Mouse (Mus musculus) limb, embryonic 14.5 days (tissue): ENCODE measurements around the gene Dnase1. TPM values are rescaled to one million over a fixed set of nuclear protein-coding genes. Genes with fewer than 3 reads are reported as not detected.

Experiments used
- ATAC-seq: fragments of 200-750 bp; cut with Nextera tagmentation; 2 replicates; pipeline ENCODE4 v1.8.0; 2017; ENCODE audit warnings: low read depth, moderate number of reproducible peaks, moderate TSS enrichment; ENCODE audit not compliant: low FRiP score
- DNase-seq: peaks from one replicate; pipeline ENCODE4 v3.0.0-alpha.2; 2015; ENCODE audit warnings: low spot score
- H3K27ac ChIP-seq: fragments of 300-500 bp; sonication (generic); replicated peaks from 2 replicates; pipeline ENCODE4 v1.5.1; 2014; ENCODE audit warnings: low read depth, mild to moderate bottlenecking, low read length, moderate library complexity, mixed read lengths
- H3K27me3 ChIP-seq: fragments of 300-500 bp; sonication (generic); 2 replicates; pipeline ENCODE4 v1.6.1; 2014; ENCODE audit warnings: low read length, mixed read lengths; ENCODE audit not compliant: control insufficient read depth, insufficient read depth
- H3K36me3 ChIP-seq: fragments of 300-500 bp; sonication (generic); 2 replicates; pipeline ENCODE4 v1.6.1; 2014; ENCODE audit warnings: mild to moderate bottlenecking, low read length, moderate library complexity, mixed read lengths; ENCODE audit not compliant: control insufficient read depth, insufficient read depth
- H3K4me1 ChIP-seq: fragments of 300-500 bp; sonication (generic); 2 replicates; pipeline ENCODE4 v1.6.1; 2014; ENCODE audit warnings: antibody characterized with exemption, low read length, mixed read lengths; ENCODE audit not compliant: control insufficient read depth, insufficient read depth
- H3K4me2 ChIP-seq: fragments of 300-500 bp; sonication (generic); replicated peaks from 2 replicates; pipeline ENCODE4 v1.6.1; 2014; ENCODE audit warnings: low read depth, mild to moderate bottlenecking, low read length, moderate library complexity; ENCODE audit not compliant: severe bottlenecking
- H3K4me3 ChIP-seq: fragments of 300-500 bp; sonication (generic); replicated peaks from 2 replicates; pipeline ENCODE4 v1.5.1; 2014; ENCODE audit warnings: low read length
- H3K9ac ChIP-seq: fragments of 300-500 bp; sonication (generic); 2 replicates; pipeline ENCODE4 v1.6.1; 2014; ENCODE audit warnings: mild to moderate bottlenecking, low read depth, low read length, moderate library complexity; ENCODE audit not compliant: severe bottlenecking
- H3K9me3 ChIP-seq: fragments of 300-500 bp; sonication (generic); 2 replicates; pipeline ENCODE4 v1.6.1; 2016; ENCODE audit warnings: low read length; ENCODE audit not compliant: control insufficient read depth
- POLR2A ChIP-seq: fragments of 200-500 bp; IDR thresholded peaks from 2 replicates; pipeline ENCODE4 v1.8.0; 2012; ENCODE audit warnings: inconsistent platforms, mild to moderate bottlenecking, moderate library complexity, borderline replicate concordance; ENCODE audit not compliant: insufficient read depth, insufficient read length; ENCODE audit errors: extremely low read depth
- WGBS: fragments of 180-500 bp; shearing (Covaris S2); extraction: QIAGEN DNeasy Blood & Tissue Kit; methylation state at CpG from one replicate; pipeline ENCODE4 v1.1.7; 2014; 5-methylcytosine and 5-hydroxymethylcytosine counted together
- polyA plus RNA-seq, 2 experiments: library from polyadenylated mRNA; depleted of rRNA in 1 of 2; stranded (reverse) in 1 of 2; unstranded in 1 of 2; fragments of >200 nt; fragmentation: Nextera tagmentation in 1 of 2; extraction: Ambion mirVana in 1 of 2; gene quantifications; 2 replicates each; pipeline versions ENCODE4 v1.2.1 to v1.2.3; 2012 to 2014

Dnase1 gene
- polyA plus RNA-seq, 2 experiments = 0.01 to 6.2 TPM

- Histone ChIP-seq H3K4me1 (no peaks in the 10 kb centered on the region), H3K9me3 (no peaks in the 10 kb centered on the region), H3K4me2 (no peak overlapping the region), H3K4me3 (no peak overlapping the region), H3K36me3 (no peaks in the 10 kb centered on the region), H3K27me3 (no peaks in the 10 kb centered on the region), H3K9ac (no peak overlapping the region), H3K27ac (no peak overlapping the region)
- no peak for TF ChIP-seq POLR2A
- DNase-seq (no peak), ATAC-seq (no peak)
- WGBS = 78% methylated on average over 1 of the region's 1 CpGs
Measured at GRCm38 (mm10) chr16:4021241-4021640, 15.5 kb upstream of the Dnase1 start.

DNA sequence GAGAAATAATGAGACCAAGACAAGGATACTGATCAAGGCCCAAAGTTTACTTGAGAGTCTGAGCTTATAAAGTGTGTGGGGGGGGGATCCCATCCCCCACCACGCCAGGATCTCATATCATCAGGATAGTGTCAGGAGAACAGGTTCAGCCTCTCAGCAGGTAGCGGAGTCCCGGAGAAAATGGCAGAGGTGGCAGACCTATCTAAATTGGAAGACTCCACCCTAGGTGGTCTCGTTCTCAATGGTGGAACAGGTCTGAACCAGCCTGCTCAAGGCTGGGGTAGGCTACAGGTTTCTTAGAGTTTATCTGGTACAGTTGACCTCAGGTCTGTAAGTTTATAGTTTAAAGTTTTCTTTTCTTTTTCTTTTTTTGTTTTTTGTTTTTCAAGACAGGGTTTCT, 14.0 kb upstream of the Dnase1 start:
- ATAC-seq (no peak), DNase-seq (no peak)
- 65% methylated on average over 4 of the region's 4 CpGs for WGBS
- Histone ChIP-seq H3K4me3 (no peak overlapping the region), H3K9ac (no peak overlapping the region), H3K36me3 (no peaks in the 10 kb centered on the region), H3K27me3 (no peaks in the 10 kb centered on the region), H3K9me3 (no peaks in the 10 kb centered on the region), H3K4me1 (no peaks in the 10 kb centered on the region), H3K4me2 (no peak overlapping the region), H3K27ac (no peak overlapping the region)
- TF ChIP-seq POLR2A = no peak

GRCm38 (mm10) chr16:4026672-4027071, 10.1 kb upstream of the Dnase1 start:
- no peak for TF ChIP-seq POLR2A
- Histone ChIP-seq H3K9me3 (no peaks in the 10 kb centered on the region), H3K4me2 (no peak overlapping the region), H3K9ac (no peak overlapping the region), H3K27ac (no peak overlapping the region), H3K36me3 (no peaks in the 10 kb centered on the region), H3K4me1 (no peaks in the 10 kb centered on the region), H3K27me3 (no peaks in the 10 kb centered on the region), H3K4me3 (no peak overlapping the region)
- WGBS = 67% methylated on average over 1 of the region's 1 CpGs
- ATAC-seq (no peak), DNase-seq (no peak)

DNA sequence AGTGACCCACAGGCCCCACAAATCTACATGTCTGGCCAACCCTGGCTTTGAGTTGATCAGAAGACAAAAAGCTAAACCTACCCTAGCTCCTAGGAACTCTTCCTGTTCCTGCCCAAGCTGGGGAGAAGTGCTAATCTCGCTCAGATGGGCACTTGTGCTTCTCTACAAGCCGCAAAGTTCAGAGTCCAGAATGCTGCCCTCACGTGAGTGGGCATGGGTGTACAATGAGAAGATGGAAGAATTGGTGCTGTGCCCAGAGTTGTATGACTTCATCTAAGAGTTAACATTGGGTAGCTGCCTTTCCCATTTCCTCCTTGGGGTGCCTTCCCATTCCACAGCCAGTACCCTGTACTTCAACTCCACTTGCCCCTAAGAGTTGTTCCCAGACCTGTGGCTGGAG, 9.5 kb upstream of the Dnase1 start:
- TF ChIP-seq POLR2A = no peak
- no peaks in the 10 kb centered on the region for H3K4me1 ChIP-seq
- no peak overlapping the region for H3K27ac ChIP-seq
- H3K27me3 ChIP-seq = no peaks in the 10 kb centered on the region
- DNase-seq (no peak), ATAC-seq (no peak)
- H3K36me3 ChIP-seq = no peaks in the 10 kb centered on the region
- H3K4me2 ChIP-seq = no peak overlapping the region
- 80% methylated on average over 3 of the region's 3 CpGs for WGBS
- no peaks in the 10 kb centered on the region for H3K9me3 ChIP-seq
- no peak overlapping the region for H3K9ac ChIP-seq
- no peak overlapping the region for H3K4me3 ChIP-seq

DNA sequence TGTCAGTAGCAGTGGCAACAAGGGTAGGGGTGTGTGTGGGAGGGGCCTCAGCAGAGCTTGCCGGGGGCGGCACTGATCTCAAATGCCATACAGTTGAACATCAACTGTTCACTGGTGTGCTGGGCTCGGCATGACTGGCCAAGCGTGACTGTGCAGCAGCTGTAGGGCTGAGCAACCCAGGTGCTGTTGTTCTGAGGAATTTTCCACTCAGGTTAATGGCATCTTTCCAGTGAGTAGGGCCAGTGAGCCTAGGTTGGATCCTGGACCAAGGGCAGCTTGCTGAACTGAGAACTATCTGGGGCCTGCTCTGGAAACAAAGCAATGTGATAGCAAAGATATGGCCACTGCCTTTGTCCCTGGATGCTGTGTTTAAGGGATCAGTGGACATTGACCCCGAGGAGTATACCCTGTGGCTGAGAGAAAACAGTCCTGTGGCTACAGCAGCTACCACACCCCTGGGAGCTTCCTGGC, 7.3 kb upstream of the Dnase1 start:
- no peak for TF ChIP-seq POLR2A
- Histone ChIP-seq H3K4me2 (no peak overlapping the region), H3K27me3 (no peaks in the 10 kb centered on the region), H3K36me3 (no peaks in the 10 kb centered on the region), H3K9ac (no peak overlapping the region), H3K4me3 (no peak overlapping the region), H3K4me1 (no peaks in the 10 kb centered on the region), H3K9me3 (no peaks in the 10 kb centered on the region), H3K27ac (no peak overlapping the region)
- WGBS = 75% methylated on average over 5 of the region's 5 CpGs
- ATAC-seq (no peak), DNase-seq (no peak)

DNA sequence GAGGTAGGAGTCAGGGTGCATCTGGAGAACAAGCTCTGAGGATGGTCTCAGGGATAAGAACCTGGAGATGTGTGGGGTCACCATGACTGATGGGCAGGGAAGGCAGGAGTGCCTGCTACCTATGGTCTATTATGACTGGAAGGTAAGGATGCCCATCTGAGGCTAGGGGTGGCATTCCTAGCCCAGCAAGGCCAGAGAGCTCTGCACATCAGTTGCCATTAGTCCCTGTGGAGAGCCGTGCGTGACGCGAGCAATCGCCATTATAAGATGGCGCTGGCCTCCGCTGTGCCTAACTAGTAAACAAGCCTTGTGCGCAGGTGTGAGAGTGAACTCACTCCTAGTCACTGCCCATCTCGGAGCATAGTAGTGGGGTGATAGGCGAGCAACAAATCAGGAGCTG, 6.2 kb upstream of the Dnase1 start:
- H3K27ac ChIP-seq = no peak overlapping the region
- H3K9me3 ChIP-seq = no peaks in the 10 kb centered on the region
- no peaks in the 10 kb centered on the region for H3K4me1 ChIP-seq
- TF ChIP-seq POLR2A = no peak
- H3K9ac ChIP-seq = no peak overlapping the region
- 89% methylated on average over 10 of the region's 10 CpGs for WGBS
- no peaks in the 10 kb centered on the region for H3K36me3 ChIP-seq
- no peak overlapping the region for H3K4me2 ChIP-seq
- DNase-seq (no peak), ATAC-seq (no peak)
- H3K27me3 ChIP-seq = no peaks in the 10 kb centered on the region
- no peak overlapping the region for H3K4me3 ChIP-seq
